Mouse (Mus musculus) ES-Bruce4 (cell line): ENCODE measurements at regions not wholly inside any gene's neighbourhood (a gene's known extent, or its start where the extent isn't known, plus 50 kb on each side); places are given as distances from the start of the nearest gene placed in this dataset.

Experiments
- CTCF ChIP-seq: IDR thresholded peaks from one replicate; pipeline ENCODE4 v1.8.1; 2011; ENCODE audit warnings: low read depth, low read length
- EP300 ChIP-seq: IDR thresholded peaks from 2 replicates; pipeline ENCODE4 v1.6.1; 2011; ENCODE audit warnings: low read depth, low read length; ENCODE audit not compliant: insufficient read depth

- TF ChIP-seq CTCF (no peak), EP300 (no peak)
These were observed 61.3 kb upstream of the Ppara start for GRCm38 (mm10) chr15:85673506-85673905.
